Mouse (Mus musculus) embryonic facial prominence, embryonic 13.5 days (tissue): ENCODE results near the gene Vmn1r236. TPM values are rescaled to one million over a fixed set of nuclear protein-coding genes. Genes with fewer than 3 reads are reported as not detected.

Experiments
- ATAC-seq: fragments of 200-750 bp; cut with Nextera tagmentation; 2 replicates; pipeline ENCODE4 v1.8.0; 2017; ENCODE audit warnings: low read depth; ENCODE audit not compliant: insufficient number of reproducible peaks, insufficient read depth, low FRiP score, low TSS enrichment
- H3K27ac ChIP-seq: fragments of 300-500 bp; sonication (generic); 2 replicates; pipeline ENCODE4 v1.5.1; 2015; ENCODE audit warnings: moderate library complexity, mild to moderate bottlenecking, inconsistent platforms
- H3K27me3 ChIP-seq: fragments of 300-500 bp; sonication (generic); 2 replicates; pipeline ENCODE4 v1.6.1; 2015; ENCODE audit warnings: mild to moderate bottlenecking, inconsistent platforms
- H3K36me3 ChIP-seq: fragments of 300-500 bp; sonication (generic); 2 replicates; pipeline ENCODE4 v1.6.1; 2015; ENCODE audit warnings: mild to moderate bottlenecking, inconsistent platforms
- H3K4me1 ChIP-seq: fragments of 300-500 bp; sonication (generic); 2 replicates; pipeline ENCODE4 v1.6.1; 2015; ENCODE audit warnings: inconsistent platforms
- H3K4me2 ChIP-seq: fragments of 300-500 bp; sonication (generic); 2 replicates; pipeline ENCODE4 v1.6.1; 2015; ENCODE audit warnings: moderate library complexity, mild to moderate bottlenecking, inconsistent platforms
- H3K4me3 ChIP-seq: fragments of 300-500 bp; sonication (generic); 2 replicates; pipeline ENCODE4 v1.5.1; 2015; ENCODE audit warnings: mild to moderate bottlenecking, inconsistent platforms
- H3K9ac ChIP-seq: fragments of 300-500 bp; sonication (generic); 2 replicates; pipeline ENCODE4 v1.6.1; 2015; ENCODE audit warnings: mild to moderate bottlenecking, inconsistent platforms
- H3K9me3 ChIP-seq: fragments of 300-500 bp; sonication (generic); 2 replicates; pipeline ENCODE4 v1.6.1; 2016; ENCODE audit warnings: inconsistent platforms
- WGBS: fragments of 180-500 bp; shearing (Covaris S2); methylation state at CpG from one replicate; pipeline ENCODE4 v1.1.7; 2015; ENCODE audit warnings: mixed read lengths; 5-methylcytosine and 5-hydroxymethylcytosine counted together
- microRNA-seq: library from miRNA; unstranded; fragments of <30 nt; microRNA quantifications from one replicate; pipeline ENCODE4, GENCODE M21; 2016
- polyA plus RNA-seq: library from polyadenylated mRNA; unstranded; fragments of >200 nt; fragmentation: Nextera tagmentation; extraction: Ambion mirVana; gene quantifications from 2 replicates; pipeline ENCODE4 v1.2.1, GENCODE M21; 2015

Vmn1r236 gene
- not detected in 2 replicates for polyA plus RNA-seq

- Histone ChIP-seq H3K4me3 (no peak within 1 kb of the TSS), H3K4me2 (no peak within 1 kb of the TSS), H3K9me3 (no peaks in the 10 kb centered on the region), H3K9ac (no peak within 1 kb of the TSS), H3K27ac (no peak within 1 kb of the TSS), H3K36me3 (no peaks in the 10 kb centered on the region), H3K4me1 (no peaks in the 10 kb centered on the region), H3K27me3 (no peaks in the 10 kb centered on the region)
- WGBS, result 78% methylated on average over 3 of the region's 3 CpGs
- ATAC-seq, result no peak
Measured at GRCm38 (mm10) chr17:21282642-21283041, at the start of gene Vmn1r236. Gene Vmn1r236, plus strand, starts transcription at chr17:21282942.

DNA sequence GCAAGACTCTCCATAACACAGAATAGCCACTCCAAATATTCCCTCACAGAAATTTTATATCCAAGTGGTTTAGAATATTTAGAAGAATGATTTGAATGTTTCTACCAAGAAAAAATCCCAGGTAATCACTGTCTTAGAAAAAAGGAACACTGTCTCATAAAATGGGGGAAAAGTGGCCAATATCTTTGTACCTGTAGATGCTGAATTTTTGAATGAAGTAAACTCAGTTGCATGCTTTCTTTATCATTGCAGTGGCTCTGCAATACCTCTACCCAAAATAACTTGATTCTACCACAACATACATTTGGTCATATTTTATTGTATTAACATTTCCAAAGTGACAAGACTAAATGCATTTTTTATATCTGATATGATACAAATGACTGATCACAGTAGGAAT is 26.6 kb upstream of the Vmn1r236 start, which contains the start of gene Vmn1r235:
Gene Vmn1r235 (plus strand): TSS at position 301 of the 400 bp plus-strand sequence.
- Histone ChIP-seq H3K27ac (no peak within 1 kb of the TSS), H3K9me3 (no peaks in the 10 kb centered on the region; the same call in none of the 2 replicates), H3K4me3 (no peak within 1 kb of the TSS), H3K27me3 (no peaks in the 10 kb centered on the region), H3K9ac (no peak within 1 kb of the TSS), H3K36me3 (no peaks in the 10 kb centered on the region), H3K4me2 (no peak within 1 kb of the TSS), H3K4me1 (no peaks in the 10 kb centered on the region)
- no peak for ATAC-seq

- H3K27me3 ChIP-seq, result no peaks in the 10 kb centered on the region
- H3K9me3 ChIP-seq, result no peaks in the 10 kb centered on the region
- H3K4me2 ChIP-seq, result no peak overlapping the region
- no peak overlapping the region for H3K27ac ChIP-seq
- 11% methylated on average over 4 of the region's 4 CpGs for WGBS
- no peak overlapping the region for H3K4me3 ChIP-seq
- H3K36me3 ChIP-seq, result no peaks in the 10 kb centered on the region
- no peak overlapping the region for H3K9ac ChIP-seq
- H3K4me1 ChIP-seq, result no peaks in the 10 kb centered on the region
- ATAC-seq, result no peak
Measured at GRCm38 (mm10) chr17:21272103-21272502, 10.6 kb upstream of the Vmn1r236 start.

GRCm38 (mm10) chr17:21284395-21284794 is 1.7 kb downstream of the Vmn1r236 start:
- Histone ChIP-seq H3K36me3 (no peaks in the 10 kb centered on the region), H3K27me3 (no peaks in the 10 kb centered on the region), H3K4me2 (no peak overlapping the region), H3K27ac (no peak overlapping the region), H3K4me3 (no peak overlapping the region), H3K9ac (no peak overlapping the region), H3K9me3 (no peaks in the 10 kb centered on the region), H3K4me1 (no peaks in the 10 kb centered on the region)
- no peak for ATAC-seq

- Histone ChIP-seq H3K27me3 (no peaks in the 10 kb centered on the region), H3K36me3 (no peaks in the 10 kb centered on the region)
Measured at GRCm38 (mm10) chr17:21289695-21290094, 7.0 kb downstream of the Vmn1r236 start.

DNA sequence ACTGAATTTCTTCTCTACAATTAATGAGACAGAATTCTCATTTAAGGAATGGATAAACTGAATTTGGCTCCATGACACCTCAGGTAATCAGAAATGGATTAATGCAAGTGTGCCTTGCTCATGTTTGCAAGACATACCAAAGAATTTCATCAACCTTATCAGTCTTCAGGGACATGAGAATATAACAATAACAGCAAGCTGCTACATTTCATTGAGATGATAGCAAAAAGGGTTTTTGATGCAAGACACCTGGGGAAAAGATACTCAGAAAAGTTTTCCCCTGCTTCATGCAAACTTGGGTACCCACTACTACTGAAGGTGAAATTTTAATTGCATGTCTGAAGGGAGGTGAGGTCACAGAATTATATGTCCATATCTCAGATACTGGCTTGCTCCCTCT is 28.8 kb downstream of the Vmn1r236 start, which contains the start of gene Vmn1r237:
Gene Vmn1r237 (plus strand): TSS at position 301 of the 400 bp plus-strand sequence.
- Histone ChIP-seq H3K36me3 (no peaks in the 10 kb centered on the region), H3K9me3 (no peaks in the 10 kb centered on the region), H3K27me3 (no peaks in the 10 kb centered on the region), H3K4me1 (no peaks in the 10 kb centered on the region), H3K4me3 (no peak within 1 kb of the TSS), H3K9ac (no peak within 1 kb of the TSS), H3K27ac (no peak within 1 kb of the TSS), H3K4me2 (no peak within 1 kb of the TSS)
- no peak for ATAC-seq

More at GRCm38 (mm10) chr17:21289695-21290094, 7.0 kb downstream of the Vmn1r236 start:
- no peaks in the 10 kb centered on the region for H3K4me1 ChIP-seq
- H3K4me2 ChIP-seq, result no peak overlapping the region
- ATAC-seq, result no peak
- H3K9ac ChIP-seq, result no peak overlapping the region
- no peak overlapping the region for H3K27ac ChIP-seq
- H3K4me3 ChIP-seq, result no peak overlapping the region
- no peaks in the 10 kb centered on the region for H3K9me3 ChIP-seq

Small RNA genes lying within 50 kb of the gene (microRNA-seq; reads per million reads assigned to microRNA genes)
- not detected for gene Gm26384

Other genes starting within 250 kb of the Vmn1r236 start
- not detected in 2 replicates for gene Vmn1r234, start 56.9 kb upstream of the Vmn1r236 start, polyA plus RNA-seq
- not detected in 2 replicates for gene Vmn1r235, start 26.5 kb upstream of the Vmn1r236 start, polyA plus RNA-seq
- not detected in 2 replicates for gene Vmn1r237, start 28.9 kb downstream of the Vmn1r236 start, polyA plus RNA-seq
- gene Zfp677, start 100.8 kb downstream of the Vmn1r236 start, polyA plus RNA-seq, result 3.8 and 5.0 TPM in 2 replicates
- 3.4 TPM in 2 replicates for gene Zfp54, start 140.3 kb downstream of the Vmn1r236 start, polyA plus RNA-seq
- 15.0 and 16.3 TPM in 2 replicates for gene Zfp51, start 167.4 kb downstream of the Vmn1r236 start, polyA plus RNA-seq
- gene Zfp53, start 206.1 kb downstream of the Vmn1r236 start, polyA plus RNA-seq, result 9.5 and 10.5 TPM in 2 replicates